Mouse (Mus musculus) megakaryocyte, embryonic 14.5 days (primary cell): ENCODE results near the gene Git2. TPM values are rescaled to one million over a fixed set of nuclear protein-coding genes. Genes with fewer than 3 reads are reported as not detected.
A peak's percentile ranks its signal among the peaks of the same experiment; 100 is the strongest.

Source experiments
- H3K27me3 ChIP-seq: replicated peaks from 2 replicates; pipeline ENCODE3; 2012; ENCODE audit warnings: inconsistent platforms
- H3K36me3 ChIP-seq: replicated peaks from 2 replicates; pipeline ENCODE3; 2012; ENCODE audit warnings: low read length, inconsistent platforms, mixed read lengths
- H3K4me1 ChIP-seq: 2 replicates; pipeline ENCODE4 v1.6.1; 2012; ENCODE audit warnings: inconsistent platforms
- H3K4me3 ChIP-seq: replicated peaks from 2 replicates; pipeline ENCODE3; 2012; ENCODE audit warnings: moderate library complexity, mild to moderate bottlenecking, inconsistent platforms
- H3K9me3 ChIP-seq: 2 replicates; pipeline ENCODE4 v1.6.1; 2012; ENCODE audit warnings: inconsistent platforms
- FLI1 ChIP-seq: IDR thresholded peaks from 2 replicates; pipeline ENCODE4 v1.6.1; 2012; ENCODE audit warnings: low read length, inconsistent platforms, mixed read lengths
- GATA1 ChIP-seq: IDR thresholded peaks from 3 replicates; pipeline ENCODE4 v1.6.1; 2012; ENCODE audit warnings: mixed read lengths, low read length, inconsistent platforms, borderline replicate concordance
- polyA plus RNA-seq: library from polyadenylated mRNA; stranded (reverse); fragments of >175 nt; gene quantifications from 2 replicates; pipeline ENCODE4 v1.2.3, GENCODE M21; 2012; ENCODE audit warnings: low replicate concordance; ENCODE audit not compliant: insufficient read depth

The Git2 gene
- polyA plus RNA-seq, 1 experiment: 136 TPM

GRCm38 (mm10) chr5:114730129-114730528, 45.2 kb downstream of the Git2 start:
- H3K36me3 ChIP-seq: peaks cover 96% of the 10 kb centered on the region

GRCm38 (mm10) chr5:114728160-114728559, 47.2 kb downstream of the Git2 start:
- no peak overlapping the region for H3K4me3 ChIP-seq
- TF ChIP-seq GATA1 (no peak), FLI1 (no peak)
- H3K27me3 ChIP-seq: no peaks in the 10 kb centered on the region
- no peaks in the 10 kb centered on the region for H3K4me1 ChIP-seq
- peaks cover 16% of the 10 kb centered on the region for H3K9me3 ChIP-seq
- peaks cover 92% of the 10 kb centered on the region for H3K36me3 ChIP-seq

More at GRCm38 (mm10) chr5:114730129-114730528, 45.2 kb downstream of the Git2 start:
- H3K4me3 ChIP-seq: no peak overlapping the region
- no peak for TF ChIP-seq FLI1
- TF ChIP-seq GATA1: no peak
- 0 out of 2 replicates have a peak, but pooled peaks cover 2% of the 10 kb centered on the region for H3K9me3 ChIP-seq
- H3K4me1 ChIP-seq: no peaks in the 10 kb centered on the region
- no peaks in the 10 kb centered on the region for H3K27me3 ChIP-seq

DNA sequence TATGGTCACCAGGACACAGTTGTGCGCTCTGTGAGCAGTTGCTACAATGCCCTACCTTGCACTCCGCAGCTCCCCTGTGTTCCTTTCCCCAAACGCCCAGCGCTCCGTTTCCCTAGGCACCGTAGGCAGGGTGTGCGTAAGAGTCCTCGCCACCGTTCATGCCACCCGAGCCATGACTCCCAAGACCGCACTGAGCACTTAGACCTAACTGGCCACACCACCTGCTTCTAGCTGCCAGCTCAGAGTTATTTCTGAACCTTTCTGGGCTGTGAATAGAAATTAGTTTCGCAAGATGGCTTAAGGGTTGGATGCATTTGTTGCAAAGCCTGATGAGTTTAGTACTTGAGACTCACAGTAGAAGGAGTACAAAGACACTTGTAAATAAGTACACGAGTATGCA, 52.5 kb downstream of the Git2 start:
- H3K4me1 ChIP-seq: peaks cover 16% of the 10 kb centered on the region; the same call in 1 of the 2 replicates
- H3K9me3 ChIP-seq: peaks cover 16% of the 10 kb centered on the region
- no peak overlapping the region for H3K4me3 ChIP-seq
- TF ChIP-seq FLI1 (no peak), GATA1 (no peak)
- no peaks in the 10 kb centered on the region for H3K27me3 ChIP-seq
- H3K36me3 ChIP-seq: peaks cover 93% of the 10 kb centered on the region

DNA sequence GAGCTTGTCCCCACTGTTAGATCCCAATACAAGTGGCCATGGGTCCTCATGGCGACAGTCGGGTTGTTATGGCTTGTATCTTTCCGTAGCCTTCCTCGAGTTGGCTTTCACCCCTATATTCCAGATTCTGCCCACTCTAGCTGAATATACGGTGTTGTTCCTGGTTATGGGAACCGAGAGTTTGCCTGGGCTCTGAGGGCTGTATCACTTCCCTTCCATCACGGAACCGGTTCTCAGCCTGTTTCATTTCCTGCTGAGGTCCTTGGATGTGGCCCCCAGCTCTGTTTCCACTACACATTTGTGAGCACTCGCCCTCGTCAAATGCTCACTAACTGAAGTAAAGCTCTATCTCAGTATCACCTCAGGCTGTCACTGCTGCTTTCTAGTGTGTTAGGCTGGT, 53.3 kb downstream of the Git2 start:
- Histone ChIP-seq H3K27me3 (no peaks in the 10 kb centered on the region), H3K9me3 (peaks cover 16% of the 10 kb centered on the region), H3K36me3 (peaks cover 93% of the 10 kb centered on the region), H3K4me3 (no peak overlapping the region), H3K4me1 (peaks cover 16% of the 10 kb centered on the region; the same call in 1 of the 2 replicates)
- TF ChIP-seq FLI1: no peak
- no peak for TF ChIP-seq GATA1

DNA sequence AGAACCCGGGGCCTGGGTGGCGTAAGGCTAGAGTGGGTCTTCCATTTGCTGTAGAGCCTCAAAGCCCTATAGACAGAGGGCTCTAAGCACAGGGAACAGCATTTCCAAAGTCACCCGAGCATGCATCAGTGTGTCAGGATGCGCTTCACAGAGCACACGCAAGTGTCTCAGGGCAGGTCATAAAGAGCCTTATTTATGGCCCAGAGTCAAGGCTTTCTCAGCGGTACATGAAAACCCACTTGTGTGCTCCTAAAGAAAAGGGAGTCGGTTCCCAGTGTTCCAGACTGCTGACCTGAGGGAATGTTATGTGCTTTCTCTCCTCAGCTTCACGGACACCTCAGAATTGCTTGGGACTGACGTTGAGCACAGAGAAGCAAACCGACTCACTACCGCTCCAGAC, 54.5 kb downstream of the Git2 start:
- Histone ChIP-seq H3K36me3 (peaks cover 94% of the 10 kb centered on the region), H3K27me3 (no peaks in the 10 kb centered on the region), H3K9me3 (peaks cover 16% of the 10 kb centered on the region), H3K4me3 (peak overlapping the region; percentile 8), H3K4me1 (peaks cover 16% of the 10 kb centered on the region; the same call in 1 of the 2 replicates)
- TF ChIP-seq FLI1: no peak
- TF ChIP-seq GATA1: no peak

DNA sequence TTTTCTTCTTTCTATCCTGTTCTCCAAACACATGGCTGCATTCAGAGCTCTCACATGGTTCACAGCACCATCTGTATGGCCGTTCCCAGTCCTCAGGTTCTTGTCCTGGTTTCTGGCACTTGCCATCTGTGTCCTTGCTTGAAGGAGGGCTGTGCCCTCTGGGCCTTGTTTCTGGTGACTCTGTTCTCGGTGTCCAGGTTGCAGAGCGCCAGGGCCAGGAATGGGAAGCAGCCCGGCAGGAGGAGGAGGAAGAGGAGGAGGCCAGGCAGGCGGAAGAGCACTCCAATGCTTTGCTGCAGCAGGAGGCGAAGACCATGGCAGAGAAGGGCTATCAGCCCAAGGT, 55.4 kb downstream of the Git2 start:
- no peak overlapping the region for H3K4me3 ChIP-seq
- no peaks in the 10 kb centered on the region for H3K27me3 ChIP-seq
- peaks cover 12% of the 10 kb centered on the region for H3K9me3 ChIP-seq
- H3K36me3 ChIP-seq: peaks cover 94% of the 10 kb centered on the region
- H3K4me1 ChIP-seq: peaks cover 16% of the 10 kb centered on the region; the same call in 1 of the 2 replicates
- TF ChIP-seq FLI1: no peak
- TF ChIP-seq GATA1: no peak

- H3K4me1 ChIP-seq: peaks cover 16% of the 10 kb centered on the region; the same call in 1 of the 2 replicates
- no peaks in the 10 kb centered on the region for H3K27me3 ChIP-seq
- TF ChIP-seq FLI1 (no peak), GATA1 (no peak)
- peaks cover 8% of the 10 kb centered on the region for H3K9me3 ChIP-seq
- H3K4me3 ChIP-seq: no peak overlapping the region
- peaks cover 98% of the 10 kb centered on the region for H3K36me3 ChIP-seq
Measured at GRCm38 (mm10) chr5:114719003-114719927, 56.1 kb downstream of the Git2 start.

DNA sequence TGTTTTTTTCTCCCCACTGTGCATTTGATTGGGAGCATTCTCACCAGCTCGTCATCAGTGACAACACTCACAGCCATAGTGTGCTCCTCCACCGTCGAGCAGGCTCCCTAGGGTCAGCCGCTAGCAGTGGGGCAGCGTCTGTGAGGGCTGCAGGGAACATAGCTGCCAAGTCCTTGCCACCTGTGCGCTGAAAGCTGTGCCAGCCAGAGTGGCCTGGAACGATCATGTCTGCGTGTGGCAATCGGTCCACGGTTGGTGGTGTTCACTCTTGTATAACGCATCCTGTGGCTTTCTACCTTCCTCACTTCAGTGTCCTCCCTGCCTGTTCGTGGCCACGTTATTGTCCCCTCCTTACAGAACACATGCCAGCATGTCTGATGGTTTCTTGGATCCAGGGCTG, 56.8 kb downstream of the Git2 start:
- H3K36me3 ChIP-seq: peaks cover 98% of the 10 kb centered on the region
- peaks cover 16% of the 10 kb centered on the region; the same call in 1 of the 2 replicates for H3K4me1 ChIP-seq
- TF ChIP-seq FLI1 (no peak), GATA1 (no peak)
- peak overlapping the region; percentile 35 for H3K4me3 ChIP-seq
- no peaks in the 10 kb centered on the region for H3K9me3 ChIP-seq
- no peaks in the 10 kb centered on the region for H3K27me3 ChIP-seq

DNA sequence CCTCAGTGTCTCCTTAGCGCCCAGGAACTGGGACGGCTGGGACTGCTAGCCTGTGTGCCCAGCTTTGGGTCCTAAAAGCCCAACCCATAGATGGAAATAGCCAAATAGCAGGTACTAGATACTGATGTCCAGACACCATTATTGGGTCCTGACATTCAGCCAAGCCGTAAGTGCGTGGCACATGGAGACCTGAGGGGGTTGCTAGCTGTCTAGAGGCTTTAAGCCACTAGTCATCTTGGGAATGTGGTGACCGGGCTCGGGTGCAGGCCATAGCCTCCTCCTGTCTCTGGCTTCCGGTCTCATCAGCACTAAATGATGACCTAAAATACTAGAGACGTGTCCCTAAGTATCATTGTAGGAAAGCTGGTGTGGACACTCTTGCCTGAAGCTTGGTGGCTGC, 57.4 kb downstream of the Git2 start:
- Histone ChIP-seq H3K9me3 (no peaks in the 10 kb centered on the region), H3K4me3 (no peak overlapping the region), H3K4me1 (peaks cover 16% of the 10 kb centered on the region; the same call in 1 of the 2 replicates), H3K36me3 (peaks cover 100% of the 10 kb centered on the region), H3K27me3 (no peaks in the 10 kb centered on the region)
- TF ChIP-seq GATA1 (no peak), FLI1 (no peak)

DNA sequence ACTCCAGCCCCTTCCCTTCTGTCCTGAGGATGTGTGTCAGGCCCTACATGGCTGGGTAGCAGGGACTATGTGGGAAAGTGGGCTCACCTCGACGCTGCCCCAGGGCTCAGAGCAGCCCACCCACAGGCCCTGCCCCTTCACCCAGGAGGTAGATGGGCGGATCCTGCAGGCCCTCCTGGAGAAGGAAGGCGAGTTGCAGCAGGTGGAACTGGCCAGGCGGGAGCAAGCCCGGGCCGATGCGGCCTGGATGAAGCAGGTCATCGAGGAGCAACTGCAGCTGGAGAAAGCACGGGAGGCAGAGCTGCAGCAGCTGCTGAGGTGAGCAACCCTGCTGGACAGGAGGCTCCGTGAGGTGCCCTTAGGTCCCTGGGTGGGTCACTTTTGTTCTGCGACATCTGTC, 58.0 kb downstream of the Git2 start:
- H3K36me3 ChIP-seq: peaks cover 98% of the 10 kb centered on the region
- TF ChIP-seq GATA1 (no peak), FLI1 (no peak)
- no peaks in the 10 kb centered on the region for H3K27me3 ChIP-seq

More for the DNA sequence above, 58.0 kb downstream of the Git2 start:
- H3K4me1 ChIP-seq: peaks cover 11% of the 10 kb centered on the region; the same call in 1 of the 2 replicates
- H3K9me3 ChIP-seq: no peaks in the 10 kb centered on the region
- H3K4me3 ChIP-seq: no peak overlapping the region
